Mouse (Mus musculus) thymus, postnatal 14 days (tissue): Measurements from ENCODE around the gene Ypel4.

ENCODE experiments used
- DNase-seq: peaks from one replicate; pipeline ENCODE4 v3.0.0; 2021

The Ypel4 gene

DNA sequence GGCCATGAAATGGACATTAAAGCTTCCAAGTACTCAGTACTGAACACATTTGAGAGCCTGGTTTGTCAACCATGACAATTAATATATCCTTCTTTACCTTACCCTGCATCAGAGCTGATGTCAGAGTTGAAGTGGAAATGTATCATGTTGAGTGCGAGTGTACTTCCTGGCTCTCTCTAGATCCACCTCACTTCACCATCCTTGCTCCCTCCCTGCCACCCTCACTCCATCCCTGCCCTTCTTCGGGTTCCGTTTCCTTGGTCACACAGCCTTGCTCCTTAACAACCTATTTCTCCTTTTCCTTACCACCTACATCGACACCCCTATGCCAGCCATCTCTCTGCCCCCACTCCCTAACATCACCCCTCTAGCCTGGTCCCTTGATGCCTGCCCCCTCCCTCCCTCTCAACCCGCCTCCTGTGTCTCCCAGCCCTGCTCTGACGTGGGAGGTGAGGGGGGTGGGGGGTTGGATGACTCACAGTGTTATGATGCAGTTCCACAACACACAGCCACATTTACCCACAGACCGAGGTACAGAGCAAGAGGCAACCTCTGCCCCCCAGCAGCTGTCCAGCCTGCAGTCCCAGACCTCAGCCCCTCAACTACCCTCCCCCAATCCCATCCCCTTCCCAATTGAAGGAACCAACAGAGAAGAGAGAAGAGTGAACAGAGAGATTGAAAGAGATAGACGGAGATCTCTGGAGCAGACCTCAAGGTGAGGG is at the start of gene Ypel4:
Ypel4 (plus strand) TSS at position 480 of the 722 bp plus-strand sequence.
- DNase-seq, result no peak

DNA sequence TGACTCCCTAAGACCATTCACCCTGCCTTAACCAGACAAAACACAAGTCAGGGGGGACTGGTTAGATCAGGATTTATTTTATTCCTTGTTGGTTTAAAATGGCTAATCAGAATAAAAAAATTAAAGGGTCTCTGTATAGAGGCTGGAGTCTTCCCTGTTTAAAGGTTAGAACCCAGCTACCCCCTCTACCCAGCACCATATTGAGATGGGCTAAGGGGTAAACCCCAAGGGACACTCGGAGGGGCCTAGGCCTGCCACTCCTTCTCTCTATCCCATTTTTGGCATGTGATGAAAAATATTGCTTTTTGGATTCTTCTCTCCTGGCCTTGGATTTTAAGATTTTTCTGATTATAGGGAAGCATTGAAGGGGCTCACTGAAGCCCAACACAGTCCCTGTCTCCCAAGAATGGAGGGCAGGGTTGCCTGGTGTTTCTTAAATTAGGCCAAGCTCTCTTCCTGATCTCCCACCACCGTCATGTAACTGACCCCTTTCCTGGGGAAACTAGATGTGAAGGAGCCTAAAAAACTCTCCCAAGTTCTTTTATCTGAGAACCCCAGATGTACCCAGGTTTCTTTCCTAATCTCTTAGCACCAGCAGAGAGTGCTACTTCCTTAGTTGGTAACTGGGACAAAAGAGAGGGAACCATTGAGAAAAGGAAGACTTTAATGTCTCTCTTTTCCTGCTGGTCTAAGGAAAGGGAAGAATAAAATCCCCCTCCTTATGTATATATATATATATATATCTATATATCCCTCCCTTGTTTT is 45.6 kb upstream of the Ypel4 start:
- DNase-seq, result no peak

DNA sequence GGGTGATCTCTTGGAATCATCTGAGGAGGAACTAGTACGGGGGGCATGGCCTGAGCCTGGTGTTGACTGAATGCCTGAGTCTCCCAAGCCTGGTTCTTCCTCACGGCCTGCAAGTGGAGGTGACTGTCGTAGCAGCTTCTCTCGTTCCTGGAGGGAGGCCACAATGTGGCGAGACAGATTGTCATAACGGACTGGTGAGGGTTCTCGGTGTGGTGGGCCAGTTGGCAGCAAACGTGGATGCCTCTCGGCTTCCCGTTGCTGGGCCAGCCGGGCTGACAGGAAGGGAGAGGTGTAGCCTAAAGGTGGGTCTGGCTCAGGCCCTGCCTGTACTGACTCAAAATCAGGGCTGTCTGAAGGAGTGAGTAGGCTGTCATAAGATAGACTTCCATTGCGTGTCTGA is 43.8 kb upstream of the Ypel4 start:
- DNase-seq, result no peak

DNA sequence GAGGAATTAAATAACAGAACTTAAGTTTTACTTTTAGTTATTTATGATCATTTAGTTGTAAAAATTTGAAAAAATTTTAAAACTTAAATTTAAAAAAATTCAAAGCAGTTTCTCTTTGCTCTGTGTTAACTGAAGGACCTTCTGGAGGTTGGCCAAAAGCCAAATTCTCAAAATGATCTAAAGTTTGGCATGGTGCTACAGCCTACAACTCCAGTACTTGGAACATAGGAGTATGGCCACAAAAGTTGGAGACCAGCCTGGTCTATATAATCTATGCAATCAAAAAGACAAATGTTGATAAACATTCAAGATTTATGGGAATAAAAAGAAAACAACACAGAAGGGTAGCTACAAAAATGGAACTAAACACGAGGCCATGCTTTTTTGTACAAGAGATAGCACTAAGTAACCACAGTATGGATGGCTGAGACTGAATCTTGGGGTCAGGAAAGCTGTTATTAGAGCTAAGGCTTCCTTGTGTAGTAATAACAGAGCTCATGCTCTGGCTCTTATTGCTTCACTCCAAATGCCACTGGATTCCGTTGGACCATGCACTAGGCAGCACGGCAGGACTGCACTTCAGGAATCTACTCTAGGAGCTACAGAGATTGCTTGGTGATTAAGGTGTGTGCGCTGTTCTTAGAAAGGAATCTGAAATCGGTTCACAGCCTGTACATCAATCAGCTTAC is 38.7 kb upstream of the Ypel4 start:
- DNase-seq, result no peak

DNA sequence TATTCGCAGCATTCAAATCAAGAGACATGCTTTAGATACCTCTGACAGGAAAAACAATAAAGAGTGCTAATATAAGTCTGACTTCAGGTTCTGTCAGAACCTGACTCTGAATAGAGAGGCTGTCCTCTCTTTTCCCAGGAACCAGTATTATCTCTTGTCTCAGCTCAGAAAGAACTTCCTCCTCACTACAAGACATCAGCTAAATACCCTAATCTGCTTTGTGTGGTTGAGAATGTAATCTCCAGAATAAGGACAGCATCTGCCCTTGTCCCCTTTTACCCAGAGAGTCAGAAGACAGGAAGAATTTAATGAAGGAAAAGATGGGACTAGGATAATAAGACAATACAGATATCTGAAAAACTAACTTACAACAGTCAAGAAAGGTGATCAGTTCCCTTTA is 30.4 kb upstream of the Ypel4 start:
- no peak for DNase-seq

DNA sequence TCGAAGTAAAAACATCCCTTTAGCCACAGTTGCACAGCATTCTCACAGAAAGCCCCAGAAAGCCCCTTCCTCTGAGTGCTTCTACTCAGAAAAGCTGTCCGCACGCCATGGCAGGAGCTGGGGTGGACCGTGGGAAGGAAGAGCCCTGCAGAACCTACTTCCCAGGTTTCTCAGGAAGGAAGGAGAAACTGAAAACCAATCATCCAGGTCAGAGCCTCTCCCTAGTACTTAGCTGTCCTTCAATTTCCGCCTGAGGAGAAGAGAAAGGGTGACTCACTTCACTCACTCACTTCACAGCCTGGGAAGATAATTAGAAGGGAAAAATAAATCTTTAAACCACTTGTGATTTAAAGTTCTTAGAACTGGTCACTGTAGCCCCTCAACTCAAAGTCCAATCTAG is 29.5 kb upstream of the Ypel4 start:
- DNase-seq, result no peak

DNA sequence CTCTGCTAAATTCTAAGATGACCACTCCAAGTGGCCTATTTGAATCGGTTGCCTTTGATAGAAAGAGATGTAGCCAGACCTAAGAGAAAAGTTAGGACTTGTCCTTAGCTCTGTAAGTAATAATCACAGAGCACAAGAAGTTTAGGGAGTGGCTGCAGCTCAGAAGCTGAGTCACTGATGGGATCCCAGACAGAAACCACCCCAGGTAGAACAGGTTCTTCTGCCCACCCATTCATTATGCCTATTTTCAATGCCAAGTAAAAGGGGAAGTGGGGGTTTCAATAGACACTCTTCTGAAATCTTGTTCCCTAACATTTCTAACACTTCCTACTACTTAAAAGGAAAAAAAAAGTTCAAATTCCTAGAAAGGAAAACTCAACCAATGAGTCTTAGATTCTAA is 28.6 kb upstream of the Ypel4 start:
- DNase-seq, result no peak

DNA sequence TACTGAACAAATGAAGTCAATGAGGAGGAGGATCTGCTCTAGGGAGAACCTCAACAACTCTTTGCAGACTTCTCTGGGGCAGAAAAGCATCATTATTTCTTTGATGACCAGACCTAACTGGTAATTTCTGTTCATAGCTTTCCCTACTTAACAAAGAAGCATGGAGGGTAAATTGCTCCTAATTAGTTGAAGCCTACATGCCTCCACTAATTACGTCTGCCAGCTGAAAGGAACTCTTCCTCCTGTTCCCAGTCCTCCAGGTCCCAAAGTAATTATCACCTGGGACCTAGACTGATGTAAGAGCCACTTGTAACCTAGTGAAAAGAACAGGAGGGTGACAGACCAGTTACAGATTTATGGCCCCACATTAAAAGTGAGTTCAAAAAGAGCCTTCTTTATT is 26.3 kb upstream of the Ypel4 start:
- no peak for DNase-seq

DNA sequence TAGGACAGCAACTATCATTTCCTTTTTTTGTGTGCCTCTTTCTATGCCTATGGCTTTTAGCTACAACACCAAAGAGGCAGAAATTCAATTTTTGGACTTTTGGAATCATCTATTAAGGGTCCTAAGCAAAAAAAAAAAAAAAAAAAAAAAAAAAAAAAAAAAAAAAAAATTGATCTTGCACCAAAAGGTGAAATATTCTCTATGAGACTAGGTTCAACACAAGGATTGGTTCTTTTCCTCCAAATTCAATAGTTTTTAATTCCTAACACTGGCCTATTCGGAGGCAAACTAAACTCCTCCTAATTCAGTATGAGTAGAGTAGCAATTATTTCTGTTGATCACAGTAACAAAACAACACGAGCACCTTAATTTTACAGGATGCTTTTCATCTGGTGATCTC is 22.0 kb upstream of the Ypel4 start:
- no peak for DNase-seq

DNA sequence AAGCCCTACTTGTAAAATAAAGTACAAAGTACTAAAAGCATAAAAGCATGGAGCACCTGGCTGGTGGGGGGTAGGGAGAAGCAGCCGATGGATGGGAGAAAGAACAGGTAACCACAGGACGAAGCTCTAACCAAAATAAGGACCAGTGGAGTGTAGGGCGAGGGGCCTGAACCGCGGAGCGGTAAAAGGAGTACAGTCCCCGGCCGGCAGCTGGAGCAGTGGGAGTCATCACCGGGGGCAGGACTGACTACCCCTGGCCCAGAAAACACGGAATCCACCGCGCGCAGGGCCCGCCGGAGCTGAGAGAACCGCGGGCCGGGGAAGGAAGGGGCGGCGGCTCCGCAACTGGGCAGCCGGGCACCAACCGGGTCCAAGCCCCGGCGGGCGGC is 19.4 kb upstream of the Ypel4 start:
- DNase-seq, result no peak

DNA sequence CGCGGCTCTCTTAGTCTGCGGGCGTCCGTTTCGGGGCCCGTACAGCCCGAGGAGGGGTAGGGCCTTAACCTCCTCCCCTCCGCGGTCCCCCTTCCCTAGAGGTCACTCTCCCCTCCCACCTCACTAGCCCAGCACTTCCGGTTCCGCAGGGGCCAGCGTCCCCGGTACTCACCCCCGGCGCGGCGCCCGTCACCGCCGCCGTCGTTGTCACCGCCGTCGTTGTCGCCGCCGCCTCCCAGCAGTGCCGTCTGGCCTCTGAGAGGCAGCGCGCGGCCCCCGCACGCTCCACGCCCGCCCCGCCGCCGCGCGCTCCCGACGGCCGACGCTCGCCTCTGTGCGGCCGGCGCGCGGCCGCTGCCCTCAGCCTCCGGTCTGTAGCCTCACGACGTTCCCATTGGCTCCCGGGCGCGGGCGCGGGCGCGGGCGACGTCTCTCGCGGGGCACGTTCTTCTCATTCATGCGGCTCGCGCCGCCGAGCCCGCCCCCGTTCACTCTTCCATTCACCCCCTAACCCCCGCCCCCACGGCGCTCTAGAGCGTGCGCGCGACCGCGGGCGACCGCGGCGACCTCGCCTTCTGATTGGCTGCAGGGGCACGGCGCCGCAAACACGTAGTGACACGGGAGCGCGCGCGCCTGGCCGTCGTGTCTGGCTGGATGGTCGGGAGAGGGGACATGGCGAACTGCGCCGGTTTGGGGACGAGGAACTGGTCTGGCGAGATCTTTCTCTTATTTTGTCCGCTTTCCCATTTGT is 18.9 kb upstream of the Ypel4 start, which contains the start of gene Zdhhc5:
Zdhhc5 (minus strand) TSS at position 370 of the 751 bp plus-strand sequence.
- peak; percentile 99 for DNase-seq

DNA sequence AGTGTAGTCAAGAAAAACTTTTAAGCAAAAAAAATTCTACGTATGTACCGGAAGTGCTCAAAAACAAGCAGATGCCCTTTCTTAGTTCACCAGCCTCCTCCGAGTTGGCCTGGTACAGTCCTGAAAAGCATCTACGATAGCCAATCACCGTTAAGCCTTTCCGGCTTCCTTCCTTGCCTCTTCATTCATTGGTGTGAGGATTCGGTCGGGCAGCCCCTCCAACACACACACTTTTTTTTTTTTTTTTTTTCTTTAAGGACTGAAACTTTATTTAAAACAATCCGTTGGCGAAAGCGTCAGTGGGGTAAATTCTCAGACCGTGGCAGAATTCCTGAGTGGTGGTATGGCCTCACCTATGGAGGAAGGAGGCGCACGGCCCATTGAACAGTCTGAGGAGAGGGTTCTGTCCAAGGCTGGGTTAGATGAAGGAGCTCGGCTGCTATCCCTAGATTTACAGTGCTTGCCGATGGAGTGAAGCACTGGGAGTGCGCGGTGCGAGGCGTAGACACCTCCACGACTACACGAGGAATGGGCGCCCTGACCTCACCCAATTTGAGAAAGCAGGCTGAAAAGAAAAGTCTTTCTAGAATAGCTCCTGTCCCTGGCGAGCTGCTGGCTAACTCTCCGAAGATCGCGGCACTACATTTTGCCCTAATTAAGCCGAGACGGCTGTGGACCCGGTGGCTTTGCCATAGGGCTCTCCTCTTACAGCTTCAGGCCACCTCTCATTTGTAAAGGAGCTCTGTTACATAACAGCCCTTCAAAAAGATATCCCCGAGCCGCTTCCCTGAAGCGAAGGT is 18.1 kb upstream of the Ypel4 start:
- peak; percentile 82 for DNase-seq

DNA sequence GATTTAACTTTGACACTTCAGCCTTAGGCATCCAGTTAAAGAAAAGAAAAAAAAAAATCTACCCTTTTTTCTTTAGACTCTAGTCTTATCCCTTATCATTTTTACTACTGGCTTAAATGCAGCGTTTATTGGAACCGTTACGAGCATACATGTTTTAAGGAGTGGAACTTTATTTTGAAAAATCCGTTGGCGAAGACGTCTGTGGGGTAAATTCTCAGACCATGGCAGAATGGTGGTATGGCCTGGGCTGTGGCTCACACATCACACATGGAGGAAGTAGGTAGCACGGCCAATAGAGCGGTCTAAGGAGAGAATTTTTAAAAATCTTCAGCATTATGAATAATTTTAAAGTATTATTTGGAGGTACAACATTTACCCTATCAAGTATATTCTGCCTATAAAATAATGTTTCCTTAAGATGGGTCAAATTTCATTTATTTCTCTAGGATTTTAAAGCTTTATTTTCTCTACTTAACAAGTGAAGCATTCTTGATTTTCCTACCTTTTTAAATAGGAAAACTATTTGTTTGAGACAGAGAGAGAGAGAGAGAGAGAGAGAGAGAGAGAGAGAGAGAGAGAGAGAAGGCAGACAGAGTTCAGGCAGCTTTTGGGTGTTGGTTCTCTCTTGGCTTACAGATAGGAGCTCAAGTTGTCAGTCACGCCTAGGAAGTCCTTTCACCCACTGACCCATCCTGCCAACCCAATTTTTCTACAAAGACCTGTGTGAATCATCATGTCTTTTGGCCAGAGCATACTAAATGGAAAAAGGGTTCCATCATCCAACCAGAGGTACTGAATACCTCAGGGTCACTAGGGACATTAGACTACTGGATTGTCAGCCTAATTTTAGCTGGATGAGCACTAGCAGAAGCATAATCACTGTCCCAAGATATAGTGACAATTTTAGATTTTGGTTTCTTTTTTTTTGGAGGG is 17.2 kb upstream of the Ypel4 start:
- DNase-seq, result no peak

DNA sequence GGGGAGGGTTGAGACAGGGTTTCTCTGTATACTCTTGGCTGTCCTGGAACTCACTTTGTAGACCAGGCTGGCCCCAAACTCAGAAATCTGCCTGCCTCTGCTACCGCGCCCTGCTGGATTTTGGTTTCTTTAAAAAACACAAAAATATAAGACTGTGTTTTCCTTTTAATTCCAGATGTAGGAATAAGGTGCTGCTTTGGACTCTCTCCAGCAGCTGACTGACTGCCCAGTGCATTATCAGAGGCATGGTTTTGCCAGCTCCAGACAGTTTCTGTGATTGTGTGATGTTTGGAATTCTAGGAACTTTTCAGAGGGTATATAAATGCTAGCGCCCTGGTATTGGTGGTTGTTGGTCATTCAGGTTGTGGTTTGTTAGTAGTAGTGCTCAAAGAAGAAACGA is 16.5 kb upstream of the Ypel4 start:
- no peak for DNase-seq

DNA sequence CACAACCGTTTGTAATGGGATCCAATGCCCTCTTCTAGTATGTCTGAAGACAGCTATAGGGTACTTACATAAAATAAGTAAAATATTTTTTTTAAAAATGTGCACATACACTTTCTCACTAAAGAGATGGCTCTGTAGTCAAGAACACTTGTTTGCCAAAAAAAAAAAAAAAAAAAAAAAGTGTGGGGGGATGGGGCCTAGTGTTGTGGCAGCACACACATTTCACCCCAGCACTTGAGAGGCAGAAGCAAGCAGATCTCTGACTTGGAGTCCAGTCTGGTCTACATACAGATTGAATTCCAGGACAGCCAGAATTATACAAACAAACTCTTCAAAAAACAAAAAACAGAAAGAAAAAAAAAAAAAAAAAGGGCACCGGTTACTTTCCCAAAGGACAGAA is 13.1 kb upstream of the Ypel4 start:
- no peak for DNase-seq

DNA sequence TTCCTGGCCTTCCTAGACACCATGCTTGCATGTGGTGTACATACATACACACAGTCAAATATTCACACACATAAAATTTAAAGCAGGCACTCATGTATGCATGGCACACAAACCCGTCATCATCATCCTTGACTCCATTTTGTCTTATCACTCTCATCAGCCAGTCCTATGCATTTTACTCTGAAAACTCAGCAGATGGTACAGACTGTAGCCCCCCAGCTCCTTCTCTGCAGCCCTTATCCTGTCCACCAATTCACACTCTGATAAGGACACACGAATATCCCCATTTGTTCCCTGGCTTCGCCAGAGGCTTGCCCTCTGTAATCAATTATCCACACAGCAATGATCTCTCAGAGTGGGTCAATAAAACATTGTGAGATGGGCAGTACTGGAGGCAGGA is 12.7 kb upstream of the Ypel4 start:
- no peak for DNase-seq

DNA sequence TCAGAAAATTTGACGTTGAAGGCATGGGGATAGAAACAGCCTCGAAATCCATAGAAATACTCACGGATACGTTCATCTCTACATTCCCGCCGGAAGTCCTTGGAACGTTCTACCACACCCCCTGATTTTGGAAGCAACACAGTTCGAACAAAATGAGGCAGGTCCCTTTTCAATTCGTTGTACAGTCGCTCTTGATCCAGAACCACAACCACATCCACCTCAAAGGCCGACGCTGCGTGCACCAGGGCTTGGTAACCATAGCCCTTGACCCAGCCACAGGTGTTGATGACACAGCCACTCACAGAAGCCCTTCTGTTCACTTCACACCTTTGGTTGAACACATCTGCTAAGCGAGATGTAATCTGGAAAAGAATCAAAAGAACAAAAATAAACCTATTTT is 10.0 kb upstream of the Ypel4 start:
- DNase-seq, result no peak

DNA sequence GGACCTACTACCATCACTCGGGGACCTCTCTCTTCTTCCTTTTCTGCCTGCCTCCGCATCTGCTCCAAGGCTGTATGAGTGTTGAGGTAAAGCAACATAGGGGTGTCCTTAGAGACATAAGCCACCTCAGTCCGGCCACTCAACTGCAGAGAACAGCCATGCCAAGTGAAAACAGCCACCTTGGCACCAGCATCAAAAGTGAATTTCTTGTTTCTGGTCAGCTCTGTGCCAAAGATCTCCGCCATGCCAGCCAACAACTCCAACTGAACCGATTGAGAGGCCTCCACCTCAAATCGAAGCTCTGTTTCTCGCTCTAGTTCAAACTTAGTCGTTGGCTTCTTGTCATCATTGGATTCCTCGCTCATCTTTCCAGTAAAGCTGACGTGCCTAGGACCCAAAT is 8.1 kb upstream of the Ypel4 start:
- no peak for DNase-seq

DNA sequence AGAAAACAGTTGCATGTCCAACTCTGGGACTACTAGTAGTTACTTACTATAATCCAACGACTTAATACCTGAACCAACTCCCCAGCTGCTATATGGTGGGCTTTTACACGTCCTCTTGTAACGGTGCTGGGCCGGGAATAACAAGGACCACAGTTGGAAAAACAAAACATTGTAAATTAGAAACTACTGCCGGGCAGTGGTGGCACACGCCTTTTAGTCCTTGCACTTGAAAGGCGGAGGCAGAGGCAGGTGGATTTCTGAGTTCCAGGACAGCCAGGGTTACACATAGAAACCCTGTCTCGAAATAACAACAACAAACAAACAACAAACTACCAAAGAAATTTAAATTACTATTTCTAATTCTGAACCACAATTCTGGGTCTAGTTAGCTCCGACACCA is 7.1 kb upstream of the Ypel4 start:
- no peak for DNase-seq

DNA sequence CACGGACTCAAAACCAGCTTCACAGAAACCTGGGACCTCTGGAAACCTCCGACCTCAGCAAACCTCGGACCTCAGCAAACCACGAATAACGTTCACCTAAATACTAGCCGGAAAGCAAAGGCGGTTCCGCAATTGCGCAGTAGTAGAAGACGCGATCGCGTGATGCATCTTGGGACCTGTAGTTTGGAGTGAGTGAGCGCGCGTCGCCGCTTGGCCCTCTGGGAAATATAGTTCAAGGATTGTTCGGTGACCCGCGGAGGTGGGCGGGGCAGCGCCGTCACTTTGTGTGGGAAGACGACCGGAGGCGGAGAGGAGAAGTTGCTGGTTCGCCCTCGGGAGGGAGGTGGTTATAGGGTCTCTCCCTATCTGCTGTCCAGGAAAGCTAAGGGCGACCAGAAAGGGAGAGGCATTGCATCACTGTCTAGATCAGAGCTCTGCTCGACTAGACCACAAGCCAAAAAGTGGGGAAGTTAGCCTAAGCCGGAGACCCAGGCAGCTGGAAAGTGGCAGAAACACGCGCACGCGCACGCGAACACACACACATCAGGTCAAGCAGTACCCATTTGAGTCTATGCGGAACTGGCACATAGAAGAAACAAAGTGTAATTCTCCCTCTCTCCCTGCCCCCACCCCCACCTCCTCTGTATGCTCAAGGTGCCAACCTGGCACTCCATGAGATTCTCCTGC is 6.5 kb upstream of the Ypel4 start, which contains the start of gene Clp1:
Clp1 (minus strand) TSS at position 179 of the 687 bp plus-strand sequence.
- DNase-seq, result peak; percentile 96
